Mouse (Mus musculus) adrenal gland, adult 18-20 months (tissue): ENCODE results near the gene Myh3. TPM values are rescaled to one million over a fixed set of nuclear protein-coding genes. Genes with fewer than 3 reads are reported as not detected.

Experiments
- DNase-seq, 2 experiments: peaks; one replicate each; pipeline ENCODE4 v3.0.0; 2021 to 2022; ENCODE audit warnings: low spot score in 2 of 2
- long read RNA-seq, 2 experiments: library from polyadenylated mRNA; stranded (forward); transcript quantifications; one replicate each; pipeline ENCODE4 v2.0.0; 2021
- total RNA-seq, 2 experiments: library from RNA; stranded (reverse); gene quantifications; 1 replicate in 1 of 2; 2 replicates in 1 of 2; pipeline ENCODE4 v1.2.3; 2021

Gene Myh3
- total RNA-seq: under 1 TPM; 0.06 to 0.07 TPM
- long read RNA-seq, experiment 1: 0 reads
- long read RNA-seq, experiment 2, partial matches to known transcripts: 0 of 1 reads
- long read RNA-seq, experiment 2, other reads (novel, unspliced or antisense): 1 of 1 reads

GRCm38 (mm10) chr11:67078000-67078399 is at the start of gene Myh3:
TSS of gene Myh3 (plus strand) at chr11:67078300.
- DNase-seq: no peak

GRCm38 (mm10) chr11:67030904-67031602 is 47.0 kb upstream of the Myh3 start:
- no peak for DNase-seq

DNA sequence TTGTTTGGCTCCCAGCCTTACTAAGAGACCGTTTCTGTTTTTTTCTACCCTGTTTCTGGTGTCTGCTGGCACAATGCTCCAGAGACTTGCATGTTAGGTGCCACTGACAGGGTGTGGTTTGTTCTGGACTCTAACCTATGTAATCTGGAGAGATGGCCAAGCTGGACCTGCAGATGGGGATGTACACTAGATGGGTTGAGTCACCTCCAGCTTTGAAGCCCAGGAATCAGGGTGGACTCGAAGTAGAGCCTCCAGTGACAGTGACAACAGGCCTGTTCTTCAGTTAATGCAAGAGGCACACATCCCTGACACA is 46.5 kb upstream of the Myh3 start:
- no peak for DNase-seq

DNA sequence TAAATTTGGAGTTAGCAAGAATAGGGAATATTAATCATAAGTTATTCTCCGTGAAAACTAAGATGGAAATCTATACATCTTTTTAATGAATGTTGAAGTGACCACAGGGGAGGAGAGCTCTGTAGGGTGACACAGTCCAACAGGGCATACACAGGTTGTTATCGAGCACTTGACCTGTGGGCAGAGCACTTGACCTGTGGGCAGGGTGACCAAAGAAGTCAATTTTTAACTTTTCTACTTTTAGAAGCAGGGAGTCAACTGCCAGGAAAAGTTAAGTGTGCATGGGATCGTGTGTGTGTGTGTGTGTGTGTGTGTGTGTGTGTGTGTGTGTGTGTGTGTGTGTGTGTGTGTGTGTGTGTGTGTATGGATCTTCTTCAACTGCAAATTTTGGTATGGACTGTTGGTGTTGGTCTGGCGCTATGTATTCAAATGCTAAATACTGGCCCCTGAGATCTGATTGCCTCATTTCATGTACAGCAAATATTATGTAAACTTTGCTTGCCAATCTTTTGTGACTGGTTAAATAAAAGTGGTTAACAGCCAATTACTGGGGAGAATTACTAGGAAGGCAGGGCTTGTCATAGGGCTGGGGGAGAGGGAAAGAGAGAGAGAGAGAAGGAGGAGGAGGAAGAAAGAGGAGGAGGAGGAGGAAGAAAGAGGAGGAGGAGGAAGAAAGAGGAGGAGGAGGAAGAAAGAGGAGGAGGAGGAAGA is 43.2 kb upstream of the Myh3 start:
- no peak for DNase-seq

- DNase-seq: no peak
These were observed 41.9 kb upstream of the Myh3 start for GRCm38 (mm10) chr11:67036229-67036628.

- DNase-seq: no peak
These were observed 41.2 kb upstream of the Myh3 start for GRCm38 (mm10) chr11:67036892-67037291.

- no peak for DNase-seq
These were observed 38.3 kb upstream of the Myh3 start for GRCm38 (mm10) chr11:67039799-67040198.

DNA sequence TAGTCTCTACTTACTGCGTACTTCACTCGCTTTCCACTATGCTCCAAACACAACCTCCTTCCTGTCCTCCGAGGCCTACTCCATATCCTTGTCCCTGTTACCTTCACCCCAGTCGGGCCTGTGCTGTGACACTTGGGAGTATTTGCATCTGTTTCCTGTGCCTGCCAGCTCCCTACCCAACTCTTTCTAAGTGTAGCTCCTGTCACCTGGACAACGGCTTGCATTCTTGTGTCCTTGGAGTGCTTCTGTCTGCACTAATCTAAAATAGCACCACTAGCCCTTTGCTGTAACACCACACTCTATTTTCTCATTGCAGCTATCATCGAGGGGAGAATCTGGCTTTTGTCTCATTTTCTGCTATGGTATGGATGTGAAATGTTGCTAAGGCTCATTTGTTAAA is 37.6 kb upstream of the Myh3 start:
- no peak for DNase-seq

GRCm38 (mm10) chr11:67043007-67043406 is 35.1 kb upstream of the Myh3 start:
- no peak for DNase-seq

GRCm38 (mm10) chr11:67044959-67045358 is 33.1 kb upstream of the Myh3 start:
- DNase-seq: no peak

DNA sequence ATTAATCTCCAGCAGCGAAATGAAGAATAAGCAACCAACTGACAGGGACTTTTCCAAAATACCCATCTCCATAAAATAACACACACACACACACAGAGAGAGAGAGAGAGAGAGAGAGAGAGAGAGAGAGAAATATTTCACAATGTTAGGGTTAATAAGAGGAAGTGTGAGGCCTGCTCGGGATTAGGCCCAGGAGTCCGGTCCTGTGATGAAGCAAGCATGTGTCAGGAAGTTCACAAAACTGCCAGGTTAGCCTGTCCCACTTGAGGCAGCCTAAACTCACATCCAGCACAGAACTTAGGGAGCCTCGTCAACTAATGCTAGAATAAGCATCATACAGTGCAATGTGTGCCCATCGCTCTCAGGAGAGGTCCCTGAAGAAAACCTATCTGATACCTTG is 30.9 kb upstream of the Myh3 start:
- DNase-seq: no peak

GRCm38 (mm10) chr11:67048496-67048895 is 29.6 kb upstream of the Myh3 start:
- DNase-seq: no peak

DNA sequence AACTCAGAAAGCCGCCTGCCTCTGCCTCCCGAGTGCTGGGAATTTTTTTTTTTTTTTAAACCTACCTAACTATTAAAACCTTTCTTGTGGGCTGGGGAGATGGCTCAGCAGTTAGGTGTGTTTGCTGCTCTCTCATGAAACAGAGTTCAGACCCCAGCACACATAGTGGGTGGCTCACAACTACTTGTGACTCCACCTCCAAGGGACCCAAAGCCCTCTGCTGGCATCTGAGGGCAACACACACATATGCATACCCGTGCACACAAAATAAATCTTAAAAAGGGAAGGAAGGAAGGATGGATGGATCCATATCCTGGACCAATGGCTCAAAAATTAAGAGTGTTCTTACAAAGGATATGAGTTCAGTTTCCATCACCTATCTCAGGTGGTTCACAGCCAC is 28.8 kb upstream of the Myh3 start:
- no peak for DNase-seq

GRCm38 (mm10) chr11:67051676-67052320 is 26.3 kb upstream of the Myh3 start:
- no peak for DNase-seq

DNA sequence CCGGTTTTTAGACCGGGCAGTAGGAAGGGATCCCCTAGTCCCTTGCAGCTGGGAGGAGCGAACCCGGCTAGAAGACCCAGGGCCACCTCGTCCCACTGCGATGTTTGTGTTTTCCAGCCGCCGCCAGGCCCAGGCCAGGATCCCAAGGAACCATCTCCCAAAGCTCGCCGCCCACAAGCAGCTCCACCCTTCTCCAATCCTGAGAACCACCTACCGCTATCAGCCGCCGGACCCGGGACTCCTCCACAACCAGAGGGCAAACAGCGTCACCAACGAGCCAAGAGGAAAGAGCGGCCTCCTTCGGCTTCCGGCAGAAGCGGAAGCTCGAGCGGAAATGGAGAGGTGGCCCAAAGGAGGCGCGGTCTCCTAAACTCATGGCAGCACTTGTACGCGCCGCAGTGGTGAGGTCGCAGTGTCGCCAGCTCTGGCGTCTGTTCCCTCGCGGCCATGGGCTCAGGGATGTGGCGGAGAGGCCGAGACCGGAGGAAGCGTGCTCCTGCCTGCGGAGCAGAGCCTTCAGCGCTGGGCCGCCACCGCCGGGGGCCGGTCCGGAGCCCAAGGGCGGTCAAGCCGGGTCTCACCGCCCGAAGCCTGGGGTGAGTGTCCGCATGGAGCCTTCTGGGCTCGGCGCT is 25.7 kb upstream of the Myh3 start, which contains the start of the genes Adprm and Sco1:
Gene Adprm (minus strand): TSS at position 274 of the 632 bp plus-strand sequence.
Gene Sco1 (plus strand): TSS at position 350 of the 632 bp plus-strand sequence.
- DNase-seq: peak; percentile 82 to 83

GRCm38 (mm10) chr11:67054754-67055365 is 23.2 kb upstream of the Myh3 start:
- DNase-seq: no peak

- DNase-seq: no peak
These were observed 16.8 kb upstream of the Myh3 start for GRCm38 (mm10) chr11:67061311-67061710.

- DNase-seq: no peak
These were observed 15.4 kb upstream of the Myh3 start for GRCm38 (mm10) chr11:67062726-67063125.

DNA sequence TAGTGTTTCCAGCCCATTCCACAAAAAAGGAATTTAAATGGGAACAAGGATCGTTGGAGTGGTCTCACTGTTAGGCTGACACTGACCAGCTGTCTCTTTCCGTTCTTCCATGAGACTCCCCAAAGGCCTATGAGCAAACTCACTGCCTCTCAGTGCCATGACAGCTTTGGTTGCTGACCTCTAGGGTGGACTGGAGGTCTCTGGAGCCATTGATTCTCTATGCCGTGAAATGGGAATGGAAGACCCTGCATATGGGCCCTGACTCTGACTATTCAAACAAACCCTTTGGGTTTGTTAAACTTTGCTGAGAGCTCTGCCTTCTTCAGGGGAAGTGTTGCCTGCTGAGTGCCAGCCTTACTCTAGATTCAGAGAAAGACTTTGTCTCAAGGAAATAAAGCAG is 10.4 kb upstream of the Myh3 start:
- DNase-seq: no peak

DNA sequence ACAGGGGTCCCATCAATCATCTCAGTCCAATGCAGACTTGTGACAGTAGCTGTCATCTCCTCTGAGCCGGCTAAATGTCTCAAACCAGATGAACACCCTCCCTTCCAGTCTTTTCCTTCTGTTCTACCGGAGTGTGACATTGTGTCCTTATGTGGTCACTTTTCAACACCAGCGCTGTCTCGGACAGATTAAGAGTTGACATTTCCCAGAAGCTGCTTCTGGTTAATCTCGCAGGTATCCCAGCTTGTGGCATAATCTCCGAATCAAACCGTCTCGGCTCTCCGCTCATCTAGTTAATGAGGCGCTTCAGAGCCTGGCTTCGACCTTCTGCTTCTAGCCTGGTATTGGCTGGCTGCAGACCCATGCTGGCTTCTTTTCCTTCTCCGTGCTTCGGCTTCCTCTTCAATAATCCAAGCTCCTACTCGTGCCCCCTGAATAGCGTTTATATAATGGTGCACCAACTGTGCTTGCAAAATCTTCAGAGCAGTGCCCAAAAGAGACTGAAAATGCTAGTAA is 5.4 kb upstream of the Myh3 start:
- DNase-seq: no peak

DNA sequence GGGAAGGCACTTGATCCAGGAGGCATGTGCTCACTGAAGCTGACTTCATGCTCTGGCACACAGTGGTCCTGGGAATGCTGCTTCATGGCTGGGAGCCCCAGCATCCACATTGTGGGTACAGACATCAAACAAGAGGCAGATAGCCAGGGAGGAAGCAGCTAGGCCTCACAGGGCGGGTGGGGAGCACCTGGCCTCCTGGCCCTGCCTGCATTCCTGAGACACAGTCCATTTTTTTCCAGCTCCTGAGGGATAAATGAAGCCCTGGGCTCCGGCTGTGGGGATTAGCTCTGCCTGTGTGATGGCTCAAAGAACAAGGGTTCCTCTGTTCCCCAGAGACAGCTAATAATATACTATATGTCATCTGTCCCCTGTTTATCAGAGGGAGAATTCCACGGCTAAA is 3.1 kb upstream of the Myh3 start:
- DNase-seq: no peak
